Mouse (Mus musculus): Measurements from ENCODE around the gene Tmub2. TPM values are rescaled to one million over a fixed set of nuclear protein-coding genes. Genes with fewer than 3 reads are reported as not detected.
"Not testable (repeated sequence)": the region's sequence is repeated elsewhere in the genome, so short reads cannot be mapped to it uniquely, and the experiment has no call there.

The Tmub2 gene
- total RNA-seq, 2 experiments from 2014 or later, result 26.6 TPM

DNA sequence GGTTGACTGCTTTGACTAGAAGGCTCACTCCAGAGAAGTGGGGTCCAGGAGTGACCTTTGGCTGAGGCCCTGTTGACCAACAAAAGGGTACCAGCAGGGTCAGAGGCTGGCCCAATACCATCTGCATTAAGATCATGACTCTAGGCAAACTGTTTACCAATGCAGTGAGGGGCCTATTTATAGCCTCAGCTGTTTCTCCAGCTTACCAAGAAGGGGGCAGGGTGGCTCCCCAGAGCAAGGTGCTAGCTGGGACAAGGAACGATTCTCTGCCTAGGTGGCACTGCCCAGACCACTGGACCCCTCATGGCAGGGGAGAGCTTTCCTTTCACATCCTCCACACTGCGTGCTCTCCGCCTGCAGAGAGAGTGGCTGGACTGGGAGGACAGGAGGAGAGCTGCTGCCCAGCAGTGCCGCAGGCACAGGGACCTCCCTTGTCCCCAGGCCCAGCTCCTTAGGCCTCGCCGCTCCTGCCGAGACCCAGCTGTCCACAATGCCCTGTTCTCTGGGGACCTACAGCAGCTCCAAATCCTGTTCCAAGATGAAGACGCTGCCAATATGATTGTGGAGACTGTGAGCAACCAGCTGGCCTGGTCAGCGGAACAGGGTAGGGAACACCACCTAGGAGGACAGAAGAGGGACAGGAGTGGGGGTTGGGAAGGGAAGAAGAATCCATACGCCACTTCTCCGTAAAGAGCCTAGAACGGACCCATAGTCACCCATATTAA lies 16.0 kb upstream of the Tmub2 start, which contains the start of gene Asb16:
Gene Asb16, plus strand, starts transcription at position 224 of the 725 bp plus-strand sequence.
- intact Hi-C loops (cut with DNase I), result loop anchor here (1.0 kb wide), 1 partner anchor 20 kb away; the partner anchor contains the start of gene BC030867
- no peak for DNase-seq

DNA sequence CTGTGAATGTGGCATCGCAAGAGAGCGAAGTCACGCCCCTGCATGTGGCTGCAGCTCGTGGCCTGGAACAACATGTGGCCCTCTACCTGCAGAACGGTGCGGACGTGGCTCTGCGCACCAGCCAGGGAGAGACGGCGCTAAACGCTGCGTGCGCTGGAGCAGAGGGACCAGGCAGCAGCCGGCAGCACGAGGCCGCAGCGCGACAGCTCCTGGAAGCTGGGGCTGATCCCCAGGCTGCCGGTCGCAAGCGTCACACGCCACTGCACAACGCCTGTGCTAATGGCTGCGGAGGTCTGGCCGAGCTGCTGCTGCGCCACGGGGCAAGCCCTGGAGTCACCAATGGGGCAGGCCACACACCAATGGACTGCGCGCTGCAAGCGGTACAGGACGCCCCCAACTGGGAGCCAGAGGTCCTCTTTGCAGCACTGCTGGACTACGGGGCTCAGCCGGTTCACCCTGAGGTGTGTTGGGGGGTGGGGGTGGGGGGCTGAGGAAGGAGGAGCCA lies 8.3 kb upstream of the Tmub2 start:
- peak; percentile 26 to 44 for DNase-seq
- intact Hi-C loops (cut with DNase I), result no loop called here

DNA sequence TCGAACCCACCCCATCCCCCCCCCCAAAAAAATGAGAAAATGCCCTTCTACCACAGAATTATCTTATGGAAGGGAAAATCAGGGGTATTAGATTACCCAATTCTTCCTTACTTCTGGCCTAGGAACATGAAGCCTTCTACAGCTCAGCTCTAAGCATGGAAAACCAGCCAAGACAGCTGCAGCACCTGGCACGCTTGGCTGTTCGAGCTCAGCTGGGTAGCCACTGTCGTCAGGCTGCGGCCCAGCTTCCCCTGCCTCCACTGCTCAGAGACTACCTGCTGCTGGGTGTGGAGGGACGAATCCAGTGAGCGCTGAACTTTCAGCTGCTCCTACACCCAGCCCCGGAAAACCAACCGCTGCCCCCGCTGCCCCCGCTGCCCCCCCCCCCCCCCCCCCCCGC lies 7.0 kb upstream of the Tmub2 start:
- DNase-seq, result no peak
- intact Hi-C loops (cut with DNase I), result no loop called here

DNA sequence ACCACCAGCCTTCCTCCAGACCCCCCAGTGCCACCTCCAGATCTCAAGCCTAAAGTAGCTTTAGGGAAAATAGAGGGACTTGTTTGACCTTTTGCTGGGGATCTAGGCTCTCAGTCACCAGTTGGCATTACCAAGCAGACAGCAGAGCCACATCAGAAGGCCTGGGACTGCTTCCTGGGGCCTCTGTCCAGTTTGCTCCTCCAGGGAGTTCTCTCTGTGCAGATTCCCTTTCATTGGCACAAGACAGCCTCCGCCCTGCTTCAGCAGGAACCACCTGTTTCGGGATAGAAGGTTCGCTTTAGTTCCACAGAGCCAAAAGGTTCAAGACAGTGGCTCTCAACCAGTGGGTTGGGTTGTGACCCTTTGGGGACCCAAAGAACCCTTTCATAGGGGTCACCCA lies 5.1 kb upstream of the Tmub2 start:
- DNase-seq, result no peak
- intact Hi-C loops (cut with DNase I), result no loop called here

DNA sequence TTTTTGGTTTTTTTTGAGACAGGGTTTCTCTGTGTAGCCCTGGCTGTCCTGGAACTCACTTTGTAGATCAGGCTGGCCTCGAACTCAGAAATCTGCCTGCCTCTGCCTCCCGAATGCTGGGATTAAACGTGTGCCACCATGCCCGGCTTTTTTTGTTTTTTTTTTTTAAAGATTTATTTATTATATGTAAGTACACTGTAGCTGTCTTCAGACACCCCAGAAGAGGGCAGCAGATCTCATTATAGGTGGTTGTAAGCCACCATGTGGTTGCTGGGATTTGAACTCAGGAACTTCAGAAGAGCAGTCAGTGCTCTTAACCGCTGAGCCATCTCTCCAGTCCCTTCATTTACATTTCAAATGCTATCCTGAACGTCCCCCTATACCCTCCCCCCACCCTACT lies 4.5 kb upstream of the Tmub2 start:
- intact Hi-C loops (cut with DNase I); DNase-seq: not testable (repeated sequence)

DNA sequence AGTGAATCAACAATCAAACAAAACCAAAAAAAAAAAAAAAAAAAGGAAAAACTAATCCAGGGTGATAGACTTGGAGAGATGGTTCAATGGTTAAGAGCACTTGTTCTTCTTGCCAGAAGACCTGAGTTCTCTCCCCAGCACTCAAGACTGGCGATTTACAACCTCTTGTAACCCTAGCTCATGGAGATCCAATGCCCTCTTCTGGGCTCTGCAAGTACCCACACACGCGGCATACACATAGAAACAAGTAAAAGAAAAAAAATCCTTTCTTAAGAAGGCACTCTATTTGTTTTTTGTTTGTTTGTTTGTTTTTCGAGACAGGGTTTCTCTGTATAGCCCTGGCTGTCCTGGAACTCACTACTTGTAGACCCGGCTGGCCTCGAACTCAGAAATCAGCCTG lies 809 bp upstream of the Tmub2 start:
- intact Hi-C loops (cut with DNase I), result no loop called here
- DNase-seq, result no peak

DNA sequence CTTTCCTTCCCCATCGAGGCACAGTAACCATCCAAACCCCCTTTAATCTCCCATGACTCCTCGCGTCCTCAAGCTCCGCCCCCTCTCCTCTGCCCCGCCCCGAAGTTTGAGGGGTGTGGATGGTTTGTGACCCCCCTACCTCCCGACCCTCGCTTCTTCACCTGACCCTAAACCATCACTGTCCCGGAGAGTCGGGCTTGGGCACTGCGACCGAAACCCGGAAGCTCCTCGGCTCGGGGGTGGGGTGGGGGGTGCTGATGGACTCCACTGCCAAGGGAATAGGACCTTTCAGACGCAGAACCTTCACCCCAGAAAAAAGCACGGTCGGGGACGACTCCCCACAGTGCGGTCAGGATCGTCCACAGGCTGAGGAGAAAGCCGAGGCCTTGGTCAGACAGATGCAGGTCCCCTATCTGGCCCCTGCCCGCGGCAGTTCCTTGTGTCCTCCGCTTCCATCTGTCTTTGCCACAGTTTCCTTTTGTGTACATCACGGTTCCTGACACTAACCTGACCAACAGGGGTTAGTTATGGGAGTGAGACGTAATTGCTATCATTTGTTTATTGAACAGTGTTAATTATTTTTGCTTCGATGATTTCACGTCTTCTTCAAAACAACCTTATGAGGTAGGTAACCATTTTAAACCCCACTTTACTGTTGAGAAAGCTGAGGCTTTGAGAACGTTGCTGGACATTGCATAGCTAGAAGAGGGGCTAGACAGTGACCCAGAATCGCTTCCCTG lies 534 bp downstream of the Tmub2 start:
- intact Hi-C loops (cut with DNase I), result no loop called here

DNA sequence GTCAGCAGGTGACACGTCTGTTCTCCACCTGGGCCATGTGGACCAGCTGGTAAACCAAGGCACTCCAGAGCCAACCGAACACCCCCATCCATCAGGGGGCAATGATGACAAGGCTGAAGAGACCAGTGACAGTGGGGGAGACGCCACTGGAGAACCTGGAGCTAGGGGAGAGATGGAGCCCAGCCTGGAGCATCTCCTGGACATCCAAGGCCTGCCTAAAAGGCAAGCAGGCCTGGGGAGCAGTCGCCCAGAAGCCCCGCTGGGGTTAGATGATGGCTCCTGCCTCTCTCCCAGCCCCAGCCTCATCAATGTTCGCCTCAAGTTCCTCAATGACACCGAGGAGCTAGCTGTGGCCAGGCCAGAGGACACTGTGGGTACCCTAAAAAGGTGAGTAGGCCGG lies 2.8 kb downstream of the Tmub2 start:
- no peak for DNase-seq
- intact Hi-C loops (cut with DNase I), result no loop called here

More for the DNA sequence above, 534 bp downstream of the Tmub2 start:
- peak in 1 of 2 experiments; percentile 29 for DNase-seq

DNA sequence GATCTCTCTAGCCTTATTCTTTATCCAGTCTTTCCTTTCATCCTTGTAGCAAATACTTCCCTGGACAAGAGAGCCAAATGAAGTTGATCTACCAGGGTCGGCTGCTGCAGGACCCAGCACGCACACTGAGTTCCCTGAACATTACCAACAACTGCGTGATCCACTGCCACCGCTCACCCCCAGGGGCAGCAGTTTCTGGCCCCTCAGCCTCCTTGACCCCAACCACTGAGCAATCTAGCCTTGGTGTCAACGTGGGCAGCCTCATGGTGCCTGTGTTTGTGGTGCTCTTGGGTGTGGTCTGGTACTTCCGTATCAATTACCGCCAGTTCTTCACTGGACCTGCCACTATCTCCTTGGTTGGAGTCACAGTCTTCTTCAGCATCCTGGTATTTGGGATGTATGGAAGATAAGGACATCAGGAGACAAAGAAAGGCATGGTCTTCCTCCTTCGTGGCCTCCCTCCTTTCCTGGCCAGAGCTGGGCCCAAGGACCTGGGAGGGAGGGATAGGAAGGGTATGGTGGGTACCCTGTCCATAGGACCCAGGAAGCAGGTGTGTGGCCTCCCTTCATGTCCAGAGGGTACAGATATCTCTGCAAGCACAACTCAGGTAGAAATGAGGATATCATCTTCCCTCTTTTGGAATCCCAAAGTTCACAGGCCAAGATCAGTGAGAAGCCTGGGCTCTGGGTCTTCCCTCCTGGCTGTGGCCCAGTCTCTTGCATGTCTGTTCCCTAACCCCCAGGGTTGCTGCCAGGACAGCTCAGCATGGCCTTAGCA lies 3.5 kb downstream of the Tmub2 start:
- no peak for DNase-seq
- intact Hi-C loops (cut with DNase I), result no loop called here

DNA sequence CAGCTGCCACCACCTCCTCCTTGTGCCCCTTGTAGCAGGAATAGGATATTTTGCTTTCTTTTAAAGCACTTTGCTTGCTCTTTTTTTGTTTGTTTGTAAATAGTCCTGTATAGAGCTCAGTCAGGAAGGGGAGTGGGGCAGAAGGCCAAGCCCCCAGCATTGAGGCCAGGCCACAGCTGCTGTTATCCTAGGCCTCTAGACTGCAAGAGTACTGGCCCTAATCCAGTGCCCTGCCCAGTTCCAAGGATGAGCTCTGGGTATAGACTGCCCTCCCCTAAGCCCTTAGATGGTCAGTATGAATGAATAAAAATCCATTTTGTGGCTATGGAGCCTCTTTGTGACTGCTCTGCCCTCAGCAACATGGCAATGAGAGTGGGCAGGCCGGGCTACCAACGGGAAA lies 4.2 kb downstream of the Tmub2 start:
- DNase-seq, result no peak
- intact Hi-C loops (cut with DNase I), result no loop called here

DNA sequence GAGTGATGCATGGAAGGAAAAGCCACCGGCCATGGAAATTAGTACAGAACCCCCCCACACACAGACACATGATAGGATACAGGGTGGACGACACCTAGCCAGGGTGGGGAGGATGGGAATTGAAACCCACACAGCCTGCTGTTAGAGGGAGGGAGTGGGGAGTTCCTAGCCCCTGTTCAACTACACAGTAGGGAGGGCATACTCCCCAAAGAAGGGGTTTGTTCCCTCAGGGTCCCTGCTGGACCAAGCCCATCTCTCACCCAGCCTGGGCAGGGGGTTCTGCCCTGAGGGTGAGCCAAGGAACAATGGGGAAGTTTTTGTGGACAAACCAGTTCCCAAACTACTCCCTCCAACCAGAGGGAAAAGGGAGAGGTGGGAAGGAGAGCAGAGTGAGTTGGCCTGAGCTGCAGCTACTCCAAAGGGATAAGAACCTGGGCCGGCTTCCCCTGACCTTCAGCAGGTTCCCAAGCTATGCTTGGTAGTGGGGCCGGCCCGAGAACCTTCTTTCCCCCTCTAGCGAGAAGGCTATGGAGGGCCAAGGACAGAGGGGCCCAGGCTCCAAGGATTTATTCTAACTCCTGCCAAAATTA lies 4.9 kb downstream of the Tmub2 start:
- no peak for DNase-seq
- intact Hi-C loops (cut with DNase I), result no loop called here

DNA sequence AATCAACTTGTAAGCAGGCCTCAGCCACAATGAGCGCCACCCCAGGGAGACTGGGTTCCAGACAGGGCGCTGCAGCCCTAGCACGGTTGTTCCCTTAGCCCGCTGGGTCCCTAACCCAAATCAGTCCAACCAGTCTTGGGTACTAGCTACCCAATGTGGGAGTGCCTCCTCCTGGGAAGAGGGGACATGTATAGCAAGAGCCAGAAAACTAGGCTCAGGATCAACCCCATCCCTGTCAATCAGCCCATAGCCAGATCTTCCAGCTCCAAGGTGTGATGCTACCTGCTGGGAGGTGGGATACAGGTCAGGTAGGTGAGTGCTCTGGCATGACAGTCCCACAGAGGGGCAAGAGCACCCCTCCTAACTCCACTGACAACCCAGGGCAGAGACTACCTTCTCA lies 5.4 kb downstream of the Tmub2 start:
- intact Hi-C loops (cut with DNase I), result no loop called here
- no peak for DNase-seq

DNA sequence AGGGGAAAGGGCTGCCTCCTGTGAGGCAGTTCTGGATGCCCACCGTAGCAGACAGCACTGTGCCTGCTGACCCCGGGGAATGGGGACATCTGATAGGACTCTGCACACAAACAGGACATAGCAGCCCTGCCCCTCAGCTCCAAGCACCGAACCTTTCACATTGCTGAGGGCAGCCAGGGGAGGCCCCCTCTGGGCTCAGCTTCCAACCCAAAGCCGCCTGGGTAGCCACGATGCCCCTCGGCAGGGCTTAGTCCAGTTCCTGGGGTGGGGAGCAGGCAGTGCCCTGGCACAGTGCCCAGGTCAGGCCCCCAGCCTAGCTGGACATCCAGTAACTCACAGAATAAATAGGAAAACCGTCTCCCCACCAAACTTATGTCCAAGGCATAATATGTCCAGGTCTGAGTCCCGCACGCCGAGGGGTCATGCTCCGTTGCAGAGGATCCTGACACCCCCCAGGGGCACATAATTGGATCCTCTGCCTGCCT lies 6.4 kb downstream of the Tmub2 start:
- intact Hi-C loops (cut with DNase I), result no loop called here
- DNase-seq, result no peak

DNA sequence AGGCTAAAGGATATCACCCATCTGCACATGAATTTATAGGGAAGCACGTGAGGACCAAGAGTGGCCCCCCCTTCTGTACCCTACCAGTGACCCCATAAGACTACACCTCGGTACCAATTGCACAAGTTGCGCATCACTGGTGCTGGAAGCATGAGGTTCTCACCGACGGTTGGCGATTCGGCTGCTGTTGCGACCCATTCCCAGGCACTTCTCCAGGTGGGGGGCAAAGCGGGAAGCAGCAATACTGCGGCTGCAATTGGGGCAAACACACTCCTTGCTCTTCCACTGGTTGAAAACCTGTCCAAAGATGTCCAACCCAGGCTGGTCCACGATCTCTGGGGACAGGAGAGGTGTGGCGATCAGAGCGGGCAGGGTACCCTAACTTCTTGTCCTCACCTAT lies 9.2 kb downstream of the Tmub2 start:
- no peak for DNase-seq
- intact Hi-C loops (cut with DNase I), result no loop called here

DNA sequence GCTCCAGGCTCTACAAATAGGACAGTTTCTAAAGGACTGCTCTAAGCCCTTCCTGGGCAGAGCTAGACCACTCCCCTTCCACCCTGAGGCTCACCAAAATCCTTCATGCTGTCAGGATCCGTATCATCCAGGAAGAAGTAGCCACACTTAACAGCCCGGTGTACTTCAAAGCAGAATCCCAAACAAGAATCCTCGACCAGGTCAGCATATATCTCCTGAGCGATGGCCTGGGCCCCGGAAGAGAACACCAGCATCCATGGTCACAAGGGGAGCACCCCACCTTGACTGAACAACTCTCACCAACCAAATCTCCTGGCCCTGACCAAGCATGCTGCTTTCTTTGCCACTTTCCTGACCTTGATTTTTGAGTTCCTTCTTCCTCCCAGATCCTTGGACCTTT lies 9.7 kb downstream of the Tmub2 start:
- DNase-seq, result no peak
- intact Hi-C loops (cut with DNase I), result no loop called here

DNA sequence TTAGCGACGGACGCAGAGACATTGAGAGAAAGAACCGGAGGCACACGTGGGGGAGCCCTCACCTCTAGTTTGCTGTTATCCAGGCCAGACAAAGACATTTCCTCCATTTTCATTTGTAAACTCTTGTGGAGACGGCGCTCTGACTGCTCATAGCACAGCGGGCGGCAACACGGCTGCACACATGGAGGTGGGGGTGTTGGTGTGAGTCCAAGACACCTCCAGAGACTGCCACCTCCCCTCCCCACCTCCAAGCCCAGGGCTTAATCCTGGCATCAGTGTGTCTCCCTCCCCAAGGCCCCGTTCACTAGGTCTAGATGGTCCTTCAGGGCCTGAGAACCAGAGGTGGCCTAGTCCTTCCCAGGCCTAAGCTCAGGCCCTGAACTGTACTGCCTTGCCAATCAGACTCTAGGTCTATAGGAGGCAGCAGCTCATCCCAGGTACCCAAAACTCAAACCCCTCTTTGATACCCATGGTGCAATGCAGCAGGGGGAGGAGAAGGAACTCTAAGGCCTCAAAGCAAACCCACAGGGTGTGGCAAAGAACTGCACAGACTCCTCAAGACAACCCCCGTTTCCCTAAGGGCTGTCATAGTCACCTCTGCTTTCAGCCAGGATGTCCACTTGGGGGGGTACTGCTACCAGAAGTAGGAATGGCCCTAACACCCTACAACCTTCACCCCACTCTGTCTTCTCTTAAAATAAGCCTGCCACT lies 10.3 kb downstream of the Tmub2 start:
- intact Hi-C loops (cut with DNase I), result no loop called here
- peak in 1 of 2 experiments; percentile 31 for DNase-seq

DNA sequence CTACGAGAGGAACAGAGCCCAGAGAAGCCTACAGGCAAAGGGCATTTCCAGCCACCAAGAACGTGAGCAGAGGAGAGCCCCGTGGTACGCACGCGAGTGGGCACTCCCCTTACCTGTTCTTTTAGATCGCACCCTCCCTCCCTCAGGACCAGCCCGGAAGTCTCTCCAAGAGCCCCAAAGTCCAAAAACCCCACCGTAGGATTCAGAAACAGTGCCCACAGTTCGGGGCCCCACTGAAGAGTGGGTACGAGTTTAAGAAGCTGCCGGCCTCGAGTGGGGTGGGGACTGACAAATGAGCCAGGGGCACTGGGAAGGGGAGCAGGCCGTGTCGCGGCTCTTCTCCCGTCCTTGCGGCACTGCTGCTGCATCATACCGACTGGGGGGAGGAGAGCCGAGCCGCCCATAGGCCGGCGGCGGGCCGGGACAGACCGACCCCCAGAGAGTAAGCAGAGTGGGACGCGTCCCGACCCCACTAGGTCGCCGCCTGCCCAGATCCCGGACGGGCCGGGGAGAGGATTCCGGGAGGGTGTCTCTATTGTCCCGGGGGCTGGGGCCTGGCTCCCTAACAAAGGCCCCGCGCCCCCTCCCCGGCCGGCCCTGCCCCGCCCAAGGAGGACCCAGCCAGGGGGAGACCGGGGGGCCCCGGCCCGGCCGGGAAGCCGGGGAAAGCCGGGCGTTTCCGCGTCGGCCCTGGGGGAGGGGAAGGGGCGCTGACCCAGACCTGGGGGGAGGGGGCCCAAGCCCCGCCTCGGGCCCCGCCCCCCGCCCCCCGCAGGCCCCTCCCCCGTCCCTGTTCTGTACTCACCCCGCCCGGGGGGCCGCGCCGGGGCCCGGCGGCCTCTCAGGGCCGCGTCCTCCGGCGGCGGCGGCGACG lies 11.1 kb downstream of the Tmub2 start:
- intact Hi-C loops (cut with DNase I), result loop anchor here (2.0 kb wide), 1 partner anchor 113 kb away; no protein-coding TSS in a partner anchor
- peak; percentile 70 to 75 for DNase-seq

Data from heart, postnatal 14 days (tissue).